Mouse (Mus musculus) midbrain, postnatal 0 days (tissue): ENCODE results near the gene Fam24b. TPM values are rescaled to one million over a fixed set of nuclear protein-coding genes. Genes with fewer than 3 reads are reported as not detected.

Experiments used
- ATAC-seq: fragments of 200-750 bp; cut with Nextera tagmentation; 2 replicates; pipeline ENCODE4 v1.8.0; 2017; ENCODE audit warnings: moderate number of reproducible peaks, mild to moderate bottlenecking, moderate TSS enrichment, moderate library complexity; ENCODE audit not compliant: low FRiP score
- DNase-seq: peaks from one replicate; pipeline ENCODE4 v3.0.0-alpha.2; 2015; ENCODE audit warnings: low spot score
- H3K27ac ChIP-seq: fragments of 300-500 bp; sonication (generic); 2 replicates; pipeline ENCODE4 v1.5.1; 2014; ENCODE audit warnings: low read depth, mild to moderate bottlenecking, low read length, mixed read lengths
- H3K27me3 ChIP-seq: fragments of 300-500 bp; sonication (generic); 2 replicates; pipeline ENCODE4 v1.6.1; 2014; ENCODE audit warnings: low read length, control low read depth, mixed read lengths; ENCODE audit not compliant: insufficient read depth
- H3K36me3 ChIP-seq: fragments of 300-500 bp; sonication (generic); 2 replicates; pipeline ENCODE4 v1.6.1; 2014; ENCODE audit warnings: low read length, control low read depth, mixed read lengths; ENCODE audit not compliant: insufficient read depth
- H3K4me1 ChIP-seq: fragments of 300-500 bp; sonication (generic); 2 replicates; pipeline ENCODE4 v1.6.1; 2014; ENCODE audit warnings: mild to moderate bottlenecking, control low read depth, antibody characterized with exemption, low read length, mixed read lengths; ENCODE audit not compliant: insufficient read depth
- H3K4me2 ChIP-seq: fragments of 300-500 bp; sonication (generic); 2 replicates; pipeline ENCODE4 v1.6.1; 2014; ENCODE audit warnings: low read depth, mild to moderate bottlenecking, low read length, mixed read lengths; ENCODE audit not compliant: poor library complexity, severe bottlenecking
- H3K4me3 ChIP-seq: fragments of 300-500 bp; sonication (generic); 2 replicates; pipeline ENCODE4 v1.5.1; 2014; ENCODE audit warnings: low read depth, mild to moderate bottlenecking, low read length, moderate library complexity
- H3K9ac ChIP-seq: fragments of 300-500 bp; sonication (generic); replicated peaks from 2 replicates; pipeline ENCODE4 v1.6.1; 2014; ENCODE audit warnings: mild to moderate bottlenecking, low read length, moderate library complexity, mixed read lengths; ENCODE audit not compliant: poor library complexity, severe bottlenecking
- H3K9me3 ChIP-seq: fragments of 300-500 bp; sonication (generic); 2 replicates; pipeline ENCODE4 v1.6.1; 2016; ENCODE audit warnings: low read length, control low read depth
- CTCF ChIP-seq: IDR thresholded peaks from 2 replicates; pipeline ENCODE4 v1.5.1; 2016; ENCODE audit warnings: antibody characterized with exemption, mild to moderate bottlenecking
- WGBS: fragments of 180-500 bp; shearing (Covaris S2); extraction: QIAGEN DNeasy Blood & Tissue Kit; methylation state at CpG from one replicate; pipeline ENCODE4 v1.1.7; 2014; 5-methylcytosine and 5-hydroxymethylcytosine counted together
- polyA plus RNA-seq: library from polyadenylated mRNA; unstranded; fragments of >200 nt; fragmentation: Nextera tagmentation; extraction: Ambion mirVana; gene quantifications from 2 replicates; pipeline ENCODE4 v1.2.1, GENCODE M21; 2015
- total RNA-seq: library from RNA; depleted of rRNA; stranded (reverse); fragments of >200 nt; gene quantifications from 2 replicates; pipeline ENCODE4 v1.2.3, GENCODE M21; 2014

The Fam24b gene
- total and polyA plus RNA-seq, 2 experiments from 2014 or later: not detected

DNA sequence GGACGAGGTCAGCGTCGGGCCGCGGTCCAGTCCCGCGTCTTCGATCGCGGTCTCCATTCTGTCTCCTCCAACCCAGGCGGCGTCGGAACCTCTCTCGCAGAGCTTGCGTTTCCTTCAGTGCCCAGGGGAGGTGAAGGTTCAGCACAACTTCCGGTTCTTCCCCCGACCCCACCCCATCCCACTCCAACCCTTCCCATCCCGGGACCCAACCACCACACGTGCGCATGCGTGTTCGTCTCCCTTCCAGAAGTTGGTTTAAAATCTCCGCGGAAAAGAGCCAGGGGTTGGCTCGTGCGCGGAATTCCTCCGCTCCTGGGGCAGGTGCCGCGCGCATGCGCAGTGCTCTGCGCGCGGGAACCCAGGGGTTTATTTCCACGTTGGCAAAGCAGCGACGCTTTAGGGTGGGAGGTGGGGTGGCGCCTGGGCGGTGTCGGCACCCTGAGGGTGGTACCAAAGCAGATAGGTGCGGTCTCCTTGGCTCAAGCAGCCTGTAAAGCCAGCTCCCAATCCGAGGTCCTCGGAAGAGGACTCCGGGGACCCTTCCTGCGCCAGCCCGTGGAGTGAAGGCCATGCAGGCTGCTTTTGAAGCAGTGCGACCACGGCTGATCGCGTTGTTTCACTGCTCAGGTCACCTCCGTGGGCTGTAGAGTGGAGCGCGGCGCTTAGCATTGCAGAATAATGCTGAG, 33.4 kb upstream of the Fam24b start, which contains the start of gene 2310057M21Rik:
2310057M21Rik (minus strand) TSS at position 145 of the 686 bp plus-strand sequence.
- TF ChIP-seq CTCF: 0 out of 2 replicates have a peak, but pooled peaks have one; percentile 1
- Histone ChIP-seq H3K4me1 (no peaks in the 10 kb centered on the region), H3K4me2 (peak within 1 kb of the TSS; percentile 86), H3K9me3 (no peaks in the 10 kb centered on the region), H3K27ac (peak within 1 kb of the TSS; percentile 77), H3K4me3 (peak within 1 kb of the TSS; percentile 94), H3K36me3 (no peaks in the 10 kb centered on the region), H3K9ac (peak within 1 kb of the TSS; percentile 90), H3K27me3 (no peaks in the 10 kb centered on the region)
- under 1% methylated on average over 55 of the region's 55 CpGs for WGBS
- peak; percentile 99 for ATAC-seq
- DNase-seq: peak; percentile 99

DNA sequence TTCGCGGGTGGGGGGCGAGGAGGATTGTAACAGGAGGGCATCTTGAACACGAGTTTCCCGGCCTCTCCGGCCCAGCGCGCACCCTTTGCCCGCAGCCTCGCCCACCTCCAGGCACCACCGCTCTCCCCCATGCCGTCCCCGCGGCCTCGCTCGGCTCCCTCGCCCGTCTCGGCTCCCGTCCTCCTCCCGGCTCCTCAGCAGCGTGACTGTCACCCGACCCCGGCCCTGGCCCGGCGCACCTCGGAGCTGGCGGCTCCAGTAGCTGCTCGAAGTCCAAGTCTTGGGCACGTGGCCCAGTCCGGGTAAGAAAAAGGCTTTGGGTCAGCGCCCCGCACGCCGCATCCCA, 32.9 kb upstream of the Fam24b start:
- H3K27ac ChIP-seq: peak overlapping the region; percentile 77
- peak overlapping the region; percentile 94 for H3K4me3 ChIP-seq
- peak overlapping the region; percentile 86 for H3K4me2 ChIP-seq
- H3K9me3 ChIP-seq: no peaks in the 10 kb centered on the region
- ATAC-seq (peak; percentile 76), DNase-seq (no peak)
- no peaks in the 10 kb centered on the region for H3K4me1 ChIP-seq
- H3K36me3 ChIP-seq: peaks cover 3% of the 10 kb centered on the region; the same call in 1 of the 2 replicates
- H3K9ac ChIP-seq: peak overlapping the region; percentile 90
- WGBS: under 1% methylated on average over 35 of the region's 35 CpGs
- no peak for TF ChIP-seq CTCF
- H3K27me3 ChIP-seq: no peaks in the 10 kb centered on the region

DNA sequence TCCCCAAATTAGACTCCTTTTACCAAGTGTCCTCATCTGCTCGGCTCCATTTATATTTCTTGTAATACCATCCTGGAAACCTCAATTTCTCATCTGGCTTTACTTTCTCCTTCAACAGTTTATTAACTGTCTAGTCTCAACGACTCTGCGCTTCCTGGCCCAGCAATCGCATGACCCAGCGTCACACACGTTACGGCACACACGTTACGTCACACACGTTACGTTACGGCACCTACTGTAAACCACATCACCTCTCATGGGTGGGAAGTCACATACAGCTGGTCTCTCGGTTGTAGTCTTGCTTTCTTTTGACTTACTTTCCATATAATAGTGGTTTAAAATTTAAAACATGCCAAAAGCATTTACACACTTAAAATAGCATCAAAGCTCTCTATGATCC, 26.8 kb upstream of the Fam24b start:
- H3K27ac ChIP-seq: no peak overlapping the region
- no peak overlapping the region for H3K4me3 ChIP-seq
- H3K9me3 ChIP-seq: no peaks in the 10 kb centered on the region
- H3K36me3 ChIP-seq: peaks cover 17% of the 10 kb centered on the region; the same call in 1 of the 2 replicates
- no peak for TF ChIP-seq CTCF
- no peak overlapping the region for H3K9ac ChIP-seq
- 99% methylated on average over 13 of the region's 13 CpGs for WGBS
- no peak for DNase-seq
- no peak overlapping the region for H3K4me2 ChIP-seq
- no peaks in the 10 kb centered on the region for H3K4me1 ChIP-seq
- no peaks in the 10 kb centered on the region for H3K27me3 ChIP-seq
- ATAC-seq: no peak

DNA sequence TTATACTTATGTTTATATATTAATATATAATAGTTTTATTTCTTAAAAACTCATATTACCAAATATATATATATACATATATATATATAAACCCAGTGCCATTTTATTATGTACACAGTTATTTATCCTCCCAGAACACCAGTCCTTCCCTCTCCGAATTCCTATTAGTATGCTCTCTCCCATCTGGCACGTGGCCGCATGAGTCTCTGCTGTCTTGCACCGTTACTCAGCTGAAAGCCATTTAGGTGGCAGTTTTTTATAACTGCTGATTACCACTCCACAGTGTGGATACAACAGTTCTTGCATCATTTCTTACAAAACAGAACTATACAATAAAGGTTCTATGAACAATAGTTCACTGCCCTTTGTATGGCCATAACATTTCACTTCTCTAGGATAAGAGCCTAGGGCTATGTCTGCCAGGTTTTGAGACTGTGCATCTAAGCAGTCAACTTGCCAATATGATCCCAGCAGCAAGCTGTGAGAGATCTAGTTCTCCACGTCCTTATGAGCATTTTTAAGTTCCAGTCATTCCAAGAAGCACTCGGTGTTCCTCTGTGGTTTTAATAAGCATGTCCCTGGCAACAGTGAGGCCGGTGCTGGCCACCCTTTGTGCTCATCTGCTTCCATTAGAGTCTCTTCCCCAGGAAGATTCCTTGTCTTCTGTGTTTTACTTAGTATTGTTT, 16.7 kb upstream of the Fam24b start:
- no peaks in the 10 kb centered on the region for H3K4me1 ChIP-seq
- TF ChIP-seq CTCF: no peak
- no peak overlapping the region for H3K4me3 ChIP-seq
- no peak for ATAC-seq
- peak; percentile 27 for DNase-seq
- no peak overlapping the region for H3K9ac ChIP-seq
- no peaks in the 10 kb centered on the region for H3K27me3 ChIP-seq
- no peak overlapping the region for H3K4me2 ChIP-seq
- 70% methylated on average over 7 of the region's 7 CpGs for WGBS
- H3K27ac ChIP-seq: no peak overlapping the region
- H3K9me3 ChIP-seq: no peaks in the 10 kb centered on the region
- H3K36me3 ChIP-seq: peaks cover 24% of the 10 kb centered on the region

DNA sequence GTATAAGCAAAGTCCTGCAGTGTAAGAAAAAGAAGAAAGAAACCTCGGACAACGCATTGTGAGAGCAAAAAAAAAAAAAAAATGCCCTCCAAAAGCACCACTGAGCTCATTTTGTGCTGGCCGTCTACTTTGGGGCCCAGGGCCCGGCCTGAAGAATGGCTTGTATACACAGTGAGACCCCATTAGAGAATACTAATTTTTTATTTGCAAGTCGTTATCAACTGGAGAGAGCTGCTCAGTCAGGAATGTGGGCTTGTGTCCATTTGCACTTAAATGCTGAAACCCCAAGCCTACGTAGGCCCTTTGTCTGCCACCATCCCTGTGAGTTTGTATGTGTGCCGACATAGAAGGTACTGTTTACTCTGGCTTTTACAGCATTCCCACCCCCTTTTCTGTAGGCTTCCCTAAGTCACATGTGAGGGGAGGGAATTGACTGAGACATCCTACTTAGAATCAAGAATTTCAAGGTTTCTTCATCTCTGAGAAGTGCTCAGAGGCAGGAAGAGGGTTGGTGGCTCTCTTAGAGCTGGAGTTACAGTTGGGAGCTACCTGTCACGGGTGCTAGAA, 8.3 kb upstream of the Fam24b start:
- ATAC-seq (no peak), DNase-seq (no peak)
- WGBS: 41% methylated on average over 8 of the region's 8 CpGs
- Histone ChIP-seq H3K27me3 (no peaks in the 10 kb centered on the region), H3K9ac (no peak overlapping the region), H3K36me3 (peaks cover 15% of the 10 kb centered on the region), H3K4me3 (no peak overlapping the region), H3K27ac (no peak overlapping the region), H3K9me3 (no peaks in the 10 kb centered on the region), H3K4me1 (no peaks in the 10 kb centered on the region), H3K4me2 (no peak overlapping the region)
- no peak for TF ChIP-seq CTCF

DNA sequence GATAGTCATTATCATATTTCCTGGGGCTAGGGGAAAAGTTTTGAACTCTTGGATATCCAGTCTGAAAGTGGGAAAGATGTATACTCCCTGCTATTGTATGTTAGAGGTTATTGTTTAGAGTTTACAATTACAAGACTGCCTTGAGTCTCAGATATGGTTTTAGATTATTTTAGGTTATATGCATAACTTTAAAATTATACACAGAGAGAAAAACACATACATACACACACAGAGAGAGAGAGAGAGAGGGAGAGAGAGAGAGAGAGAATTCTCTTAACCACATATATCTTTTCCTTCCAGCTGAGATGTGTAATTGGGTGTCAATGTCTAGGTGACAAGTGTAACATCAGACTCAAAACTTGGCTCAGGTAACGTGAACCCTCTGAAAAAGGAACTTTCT, 4.2 kb upstream of the Fam24b start, which contains the start of gene Fam24a:
Fam24a (plus strand) TSS at position 301 of the 400 bp plus-strand sequence.
- Histone ChIP-seq H3K4me3 (no peak within 1 kb of the TSS), H3K36me3 (peaks cover 4% of the 10 kb centered on the region; the same call in 1 of the 2 replicates), H3K27me3 (no peaks in the 10 kb centered on the region), H3K9me3 (no peaks in the 10 kb centered on the region), H3K9ac (no peak within 1 kb of the TSS), H3K4me2 (no peak within 1 kb of the TSS), H3K27ac (no peak within 1 kb of the TSS), H3K4me1 (no peaks in the 10 kb centered on the region)
- WGBS: 52% methylated on average over 1 of the region's 1 CpGs
- DNase-seq: no peak
- no peak for ATAC-seq
- TF ChIP-seq CTCF: no peak
